Mouse (Mus musculus) left cerebral cortex, adult 8-10 months (tissue): ENCODE results near the gene Ctdnep1. TPM values are rescaled to one million over a fixed set of nuclear protein-coding genes. Genes with fewer than 3 reads are reported as not detected.
"Not testable (repeated sequence)": the region's sequence is repeated elsewhere in the genome, so short reads cannot be mapped to it uniquely, and the experiment has no call there.

Experiments used
- DNase-seq, 2 experiments: peaks; one replicate each; pipeline ENCODE4 v3.0.0; 2022; ENCODE audit warnings: low spot score in 2 of 2
- total RNA-seq, 4 experiments: library from RNA; stranded (reverse); gene quantifications; 2 replicates each; pipeline ENCODE4 v1.2.4; 2022

Ctdnep1 gene
- total RNA-seq, 4 experiments from 2014 or later: 108 to 126 (median 118) TPM

- DNase-seq: no peak
Observed at GRCm38 (mm10) chr11:69950807-69951459, 30.0 kb upstream of the Ctdnep1 start.

GRCm38 (mm10) chr11:69952274-69952673, 28.7 kb upstream of the Ctdnep1 start:
- no peak for DNase-seq

- DNase-seq: no peak
Observed at GRCm38 (mm10) chr11:69953267-69953915, 27.6 kb upstream of the Ctdnep1 start.

- DNase-seq: not testable (repeated sequence)
Observed at GRCm38 (mm10) chr11:69955618-69956017, 25.3 kb upstream of the Ctdnep1 start.

GRCm38 (mm10) chr11:69956218-69956617, 24.7 kb upstream of the Ctdnep1 start:
- no peak for DNase-seq

- DNase-seq: no peak
Observed at GRCm38 (mm10) chr11:69960616-69961015, 20.3 kb upstream of the Ctdnep1 start.

GRCm38 (mm10) chr11:69961841-69962240, 19.1 kb upstream of the Ctdnep1 start:
- DNase-seq: no peak

- DNase-seq: no peak
Observed at GRCm38 (mm10) chr11:69964650-69965270, 16.2 kb upstream of the Ctdnep1 start, which contains the start of gene Cldn7. Cldn7 (plus strand) TSS chr11:69964779.

GRCm38 (mm10) chr11:69965271-69966005, 15.5 kb upstream of the Ctdnep1 start:
- DNase-seq: no peak

GRCm38 (mm10) chr11:69966006-69966859, 14.7 kb upstream of the Ctdnep1 start:
- no peak for DNase-seq

GRCm38 (mm10) chr11:69966860-69967517, 14.0 kb upstream of the Ctdnep1 start:
- DNase-seq: no peak

GRCm38 (mm10) chr11:69968793-69969192, 12.2 kb upstream of the Ctdnep1 start:
- no peak for DNase-seq

GRCm38 (mm10) chr11:69970222-69970621, 10.7 kb upstream of the Ctdnep1 start:
- no peak for DNase-seq

- no peak for DNase-seq
Observed at GRCm38 (mm10) chr11:69970775-69971174, 10.2 kb upstream of the Ctdnep1 start.

- no peak for DNase-seq
Observed at GRCm38 (mm10) chr11:69974907-69975306, 6.0 kb upstream of the Ctdnep1 start.

GRCm38 (mm10) chr11:69976271-69976670, 4.7 kb upstream of the Ctdnep1 start:
- no peak for DNase-seq

- no peak for DNase-seq
Observed at GRCm38 (mm10) chr11:69979827-69980195, 1.1 kb upstream of the Ctdnep1 start.

GRCm38 (mm10) chr11:69980196-69981140, 488 bp upstream of the Ctdnep1 start:
- peak; percentile 97 to 100 for DNase-seq

- DNase-seq: no peak
Observed at GRCm38 (mm10) chr11:69982225-69982624, 1.3 kb downstream of the Ctdnep1 start, which contains the start of gene Elp5. Elp5 (minus strand) TSS chr11:69982517.
